Mouse (Mus musculus) testis, adult 2 months (tissue): ENCODE results near the gene Ankrd23.

ENCODE experiments used
- CTCF ChIP-seq: fragments of 200-500 bp; IDR thresholded peaks from 2 replicates; pipeline ENCODE4 v1.5.1; 2012; ENCODE audit warnings: low read depth, mild to moderate bottlenecking, inconsistent platforms, low read length, moderate library complexity; ENCODE audit not compliant: control insufficient read depth, insufficient read depth, insufficient replicate concordance
- POLR2A ChIP-seq: fragments of 200-500 bp; IDR thresholded peaks from 2 replicates; pipeline ENCODE4 v1.6.1; 2012; ENCODE audit warnings: low read depth, mild to moderate bottlenecking, inconsistent platforms, low read length, moderate library complexity; ENCODE audit not compliant: control insufficient read depth

DNA sequence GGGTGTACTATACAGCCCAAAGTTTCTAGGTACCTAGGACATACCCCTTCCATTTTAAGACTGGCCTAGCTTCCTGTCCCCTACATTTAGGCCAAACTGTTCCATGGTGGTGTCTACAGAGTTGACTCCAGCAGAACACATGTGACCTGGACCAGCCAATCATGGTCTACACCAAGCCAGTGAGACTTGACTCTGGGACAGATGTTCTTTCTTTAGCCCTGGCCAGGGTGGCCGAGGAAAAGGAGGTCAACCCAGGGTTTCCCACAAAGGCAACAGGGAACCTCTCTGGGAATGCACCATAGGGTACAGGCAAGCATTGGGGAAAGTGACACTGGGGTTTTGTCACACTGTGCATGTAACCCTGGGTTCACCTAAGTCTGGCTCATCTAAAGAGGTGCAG is 36.0 kb upstream of the Ankrd23 start:
- no peak for TF ChIP-seq CTCF
- no peak for TF ChIP-seq POLR2A
